Mouse (Mus musculus) neural tube, embryonic 15.5 days (tissue): ENCODE measurements around the gene Tns1. TPM values are rescaled to one million over a fixed set of nuclear protein-coding genes. Genes with fewer than 3 reads are reported as not detected.

Experiments used
- ATAC-seq: fragments of 200-750 bp; cut with Nextera tagmentation; 2 replicates; pipeline ENCODE4 v1.8.0; 2017; ENCODE audit warnings: mild to moderate bottlenecking, moderate TSS enrichment, moderate library complexity; ENCODE audit not compliant: low FRiP score
- H3K27ac ChIP-seq: fragments of 300-500 bp; sonication (generic); replicated peaks from 2 replicates; pipeline ENCODE4 v1.5.1; 2015; ENCODE audit warnings: mild to moderate bottlenecking, inconsistent platforms
- H3K27me3 ChIP-seq: fragments of 300-500 bp; sonication (generic); replicated peaks from 2 replicates; pipeline ENCODE4 v1.6.1; 2015; ENCODE audit warnings: inconsistent platforms
- H3K36me3 ChIP-seq: fragments of 300-500 bp; sonication (generic); 2 replicates; pipeline ENCODE4 v1.6.1; 2015; ENCODE audit warnings: inconsistent platforms
- H3K4me1 ChIP-seq: fragments of 300-500 bp; sonication (generic); 2 replicates; pipeline ENCODE4 v1.6.1; 2015; ENCODE audit warnings: inconsistent platforms
- H3K4me2 ChIP-seq: fragments of 300-500 bp; sonication (generic); 2 replicates; pipeline ENCODE4 v1.6.1; 2015; ENCODE audit warnings: inconsistent platforms, mild to moderate bottlenecking, moderate library complexity
- H3K4me3 ChIP-seq: fragments of 300-500 bp; sonication (generic); replicated peaks from 2 replicates; pipeline ENCODE4 v1.5.1; 2015; ENCODE audit warnings: mild to moderate bottlenecking, inconsistent platforms
- H3K9ac ChIP-seq: fragments of 300-500 bp; sonication (generic); replicated peaks from 2 replicates; pipeline ENCODE4 v1.6.1; 2015; ENCODE audit warnings: mild to moderate bottlenecking, inconsistent platforms
- H3K9me3 ChIP-seq: fragments of 300-500 bp; sonication (generic); replicated peaks from 2 replicates; pipeline ENCODE4 v1.6.1; 2016; ENCODE audit warnings: inconsistent platforms
- WGBS: fragments of 180-500 bp; shearing (Covaris S2); methylation state at CpG from one replicate; pipeline ENCODE4 v1.1.7; 2015; ENCODE audit warnings: mixed read lengths; 5-methylcytosine and 5-hydroxymethylcytosine counted together
- polyA plus RNA-seq: library from polyadenylated mRNA; unstranded; fragments of >200 nt; fragmentation: Nextera tagmentation; extraction: Ambion mirVana; gene quantifications from 2 replicates; pipeline ENCODE4 v1.2.1, GENCODE M21; 2015

Tns1 gene
- polyA plus RNA-seq, 1 experiment from 2014 or later, result 13.3 TPM

- H3K27me3 ChIP-seq, result no peaks in the 10 kb centered on the region
Observed at GRCm38 (mm10) chr1:73993279-73993678, 131.0 kb downstream of the Tns1 start.

GRCm38 (mm10) chr1:73992201-73992938, 131.9 kb downstream of the Tns1 start:
- Histone ChIP-seq H3K36me3 (no peaks in the 10 kb centered on the region), H3K4me1 (no peaks in the 10 kb centered on the region; the same call in 1 of the 2 replicates), H3K27me3 (no peaks in the 10 kb centered on the region), H3K9me3 (no peaks in the 10 kb centered on the region), H3K4me3 (no peak overlapping the region), H3K27ac (no peak overlapping the region), H3K4me2 (no peak overlapping the region), H3K9ac (no peak overlapping the region)
- 67% methylated on average over 5 of the region's 5 CpGs for WGBS
- ATAC-seq, result no peak

More at GRCm38 (mm10) chr1:73993279-73993678, 131.0 kb downstream of the Tns1 start:
- Histone ChIP-seq H3K4me2 (no peak overlapping the region), H3K27ac (no peak overlapping the region), H3K36me3 (no peaks in the 10 kb centered on the region), H3K4me1 (peaks cover 3% of the 10 kb centered on the region; the same call in 1 of the 2 replicates), H3K9ac (no peak overlapping the region), H3K9me3 (no peaks in the 10 kb centered on the region), H3K4me3 (no peak overlapping the region)
- ATAC-seq, result no peak
- WGBS, result 84% methylated on average over 7 of the region's 7 CpGs

GRCm38 (mm10) chr1:73991226-73991625, 133.0 kb downstream of the Tns1 start:
- no peak overlapping the region for H3K9ac ChIP-seq
- no peak for ATAC-seq
- no peaks in the 10 kb centered on the region for H3K27me3 ChIP-seq
- H3K36me3 ChIP-seq, result no peaks in the 10 kb centered on the region
- no peak overlapping the region for H3K4me3 ChIP-seq
- H3K4me2 ChIP-seq, result no peak overlapping the region
- H3K27ac ChIP-seq, result no peak overlapping the region
- H3K9me3 ChIP-seq, result no peaks in the 10 kb centered on the region
- H3K4me1 ChIP-seq, result no peaks in the 10 kb centered on the region; the same call in 1 of the 2 replicates
- 80% methylated on average over 7 of the region's 7 CpGs for WGBS

- ATAC-seq, result no peak
- Histone ChIP-seq H3K4me2 (no peak overlapping the region), H3K27ac (no peak overlapping the region), H3K9ac (no peak overlapping the region), H3K36me3 (no peaks in the 10 kb centered on the region), H3K27me3 (no peaks in the 10 kb centered on the region), H3K9me3 (no peaks in the 10 kb centered on the region), H3K4me1 (no peaks in the 10 kb centered on the region), H3K4me3 (no peak overlapping the region)
- 87% methylated on average over 3 of the region's 3 CpGs for WGBS
Observed at GRCm38 (mm10) chr1:73990024-73990423, 134.2 kb downstream of the Tns1 start.

GRCm38 (mm10) chr1:73987705-73988201, 136.5 kb downstream of the Tns1 start:
- no peak for ATAC-seq
- WGBS, result 70% methylated on average over 8 of the region's 9 CpGs

GRCm38 (mm10) chr1:73986268-73987045, 137.8 kb downstream of the Tns1 start:
- H3K4me3 ChIP-seq, result no peak overlapping the region
- H3K27me3 ChIP-seq, result no peaks in the 10 kb centered on the region
- no peak for ATAC-seq
- H3K27ac ChIP-seq, result no peak overlapping the region
- no peak overlapping the region for H3K9ac ChIP-seq
- H3K9me3 ChIP-seq, result no peaks in the 10 kb centered on the region
- WGBS, result 48% methylated on average over 6 of the region's 6 CpGs
- no peak overlapping the region for H3K4me2 ChIP-seq
- H3K4me1 ChIP-seq, result no peaks in the 10 kb centered on the region
- no peaks in the 10 kb centered on the region for H3K36me3 ChIP-seq

More at GRCm38 (mm10) chr1:73987705-73988201, 136.5 kb downstream of the Tns1 start:
- Histone ChIP-seq H3K27me3 (no peaks in the 10 kb centered on the region), H3K4me1 (no peaks in the 10 kb centered on the region), H3K4me3 (no peak overlapping the region), H3K4me2 (no peak overlapping the region), H3K9me3 (no peaks in the 10 kb centered on the region), H3K27ac (no peak overlapping the region), H3K36me3 (no peaks in the 10 kb centered on the region), H3K9ac (no peak overlapping the region)

GRCm38 (mm10) chr1:73985611-73986010, 138.6 kb downstream of the Tns1 start:
- no peak for ATAC-seq
- no peak overlapping the region for H3K4me2 ChIP-seq
- WGBS, result 81% methylated on average over 4 of the region's 4 CpGs
- no peaks in the 10 kb centered on the region for H3K36me3 ChIP-seq
- no peaks in the 10 kb centered on the region for H3K27me3 ChIP-seq
- no peak overlapping the region for H3K4me3 ChIP-seq
- H3K4me1 ChIP-seq, result no peaks in the 10 kb centered on the region
- no peak overlapping the region for H3K9ac ChIP-seq
- H3K9me3 ChIP-seq, result no peaks in the 10 kb centered on the region
- no peak overlapping the region for H3K27ac ChIP-seq

GRCm38 (mm10) chr1:73979214-73979613, 145.0 kb downstream of the Tns1 start:
- WGBS, result 72% methylated on average over 3 of the region's 3 CpGs
- Histone ChIP-seq H3K36me3 (no peaks in the 10 kb centered on the region), H3K27me3 (no peaks in the 10 kb centered on the region), H3K27ac (peak overlapping the region; percentile 29; the same call in 1 of the 2 replicates), H3K9ac (no peak overlapping the region), H3K4me3 (no peak overlapping the region), H3K4me1 (peaks cover 7% of the 10 kb centered on the region; the same call in 1 of the 2 replicates), H3K4me2 (no peak overlapping the region), H3K9me3 (no peaks in the 10 kb centered on the region)
- ATAC-seq, result peak; percentile 73; the same call in 1 of the 2 replicates

GRCm38 (mm10) chr1:73978576-73978975, 145.7 kb downstream of the Tns1 start:
- Histone ChIP-seq H3K9ac (no peak overlapping the region), H3K4me1 (peaks cover 10% of the 10 kb centered on the region; the same call in 1 of the 2 replicates), H3K4me2 (no peak overlapping the region), H3K27ac (peak overlapping the region; percentile 29; the same call in 1 of the 2 replicates), H3K4me3 (no peak overlapping the region), H3K27me3 (no peaks in the 10 kb centered on the region), H3K9me3 (no peaks in the 10 kb centered on the region), H3K36me3 (no peaks in the 10 kb centered on the region)
- 93% methylated on average over 1 of the region's 1 CpGs for WGBS
- no peak for ATAC-seq

- WGBS, result 83% methylated on average over 9 of the region's 9 CpGs
- Histone ChIP-seq H3K9ac (no peak overlapping the region), H3K27ac (no peak overlapping the region), H3K27me3 (0 out of 2 replicates have a peak, but pooled peaks cover 5% of the 10 kb centered on the region), H3K4me3 (no peak overlapping the region), H3K4me1 (peaks cover 14% of the 10 kb centered on the region), H3K9me3 (no peaks in the 10 kb centered on the region), H3K36me3 (no peaks in the 10 kb centered on the region), H3K4me2 (no peak overlapping the region)
- ATAC-seq, result no peak
Observed at GRCm38 (mm10) chr1:73973992-73974391, 150.3 kb downstream of the Tns1 start.

GRCm38 (mm10) chr1:73972726-73973125, 151.5 kb downstream of the Tns1 start:
- Histone ChIP-seq H3K4me3 (no peak overlapping the region), H3K9ac (no peak overlapping the region), H3K27me3 (0 out of 2 replicates have a peak, but pooled peaks cover 7% of the 10 kb centered on the region), H3K36me3 (no peaks in the 10 kb centered on the region), H3K9me3 (no peaks in the 10 kb centered on the region), H3K4me2 (no peak overlapping the region), H3K4me1 (peaks cover 24% of the 10 kb centered on the region), H3K27ac (0 out of 2 replicates have a peak overlapping the region, but pooled peaks have one; percentile 28)
- 60% methylated on average over 5 of the region's 5 CpGs for WGBS
- no peak; the same call in 1 of the 2 replicates for ATAC-seq
